ENCODE assay signal across 14 mouse cellular contexts in the genomic region with DNA sequence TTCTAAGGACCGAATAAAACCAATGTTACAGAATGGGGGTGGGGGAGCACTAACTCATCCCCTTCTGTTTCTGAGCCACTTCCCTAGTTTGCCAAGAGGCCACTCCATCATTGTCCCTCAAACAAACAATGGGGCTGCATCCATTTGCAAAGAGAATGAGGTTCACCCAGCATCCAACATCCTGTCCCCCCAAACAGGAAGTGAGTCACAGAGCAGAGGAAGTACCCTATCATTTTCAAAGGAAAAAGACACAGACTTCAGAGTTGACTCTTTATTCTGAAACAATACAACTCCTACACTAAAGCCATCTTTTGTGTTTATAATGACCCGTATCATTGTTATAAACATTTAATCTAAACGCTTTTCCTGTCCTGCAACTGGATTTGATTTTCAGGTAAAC.
DNase-seq lines count a peak whose midpoint lies in the region; ATAC-seq lines count a peak whose summit lies in the region.
"Had no signal": no experiment of that assay in that cellular context is flagged by ENCODE, and none has a peak within 500 bp of the region (broad histone marks: within the 10 kb centered on the region; RNA-seq: fewer than 3 reads in every experiment).

No protein-coding gene starts in this region.

- H3K9me3 ChIP-seq in heart, embryonic 11.5 days (replicated peaks; ENCODE audit: control insufficient read depth, low read length): no peaks in the 10 kb centered on the region
- no peaks in the 10 kb centered on the region for H3K9me3 ChIP-seq in lung, embryonic 16.5 days (ENCODE audit: control insufficient read depth, low read length)
- no peaks in the 10 kb centered on the region for H3K9me3 ChIP-seq in hindbrain, embryonic 14.5 days (ENCODE audit: control insufficient read depth, low read length)
- H3K9me3 ChIP-seq: embryonic facial prominence, embryonic 10.5 days; forebrain, embryonic 12.5 days; limb, embryonic 12.5 days; megakaryocyte, embryonic 14.5 days had no signal

- H3K4me1 ChIP-seq in heart, embryonic 11.5 days (ENCODE audit: control insufficient read depth, insufficient read depth, low read length): peaks cover 18% of the 10 kb centered on the region
- peaks cover 21% of the 10 kb centered on the region for H3K4me1 ChIP-seq in lung, embryonic 16.5 days (replicated peaks; ENCODE audit: control insufficient read depth, insufficient read depth, low read length)
- peaks cover 32% of the 10 kb centered on the region for H3K4me1 ChIP-seq in hindbrain, embryonic 14.5 days (replicated peaks; ENCODE audit: control insufficient read depth, insufficient read depth, low read length)

- H3K4me2 ChIP-seq in heart, embryonic 11.5 days: no peak overlapping the region
- H3K4me2 ChIP-seq in lung, embryonic 16.5 days (ENCODE audit: low read depth, low read length): no peak overlapping the region
- H3K4me2 ChIP-seq in hindbrain, embryonic 14.5 days (replicated peaks): no peak overlapping the region
- H3K4me2 ChIP-seq: forebrain, embryonic 12.5 days; limb, embryonic 12.5 days had no signal

- H3K4me3 ChIP-seq in heart, embryonic 11.5 days (ENCODE audit: low read depth, low read length): no peak overlapping the region
- no peak overlapping the region for H3K4me3 ChIP-seq in lung, embryonic 16.5 days (ENCODE audit: low read length)
- no peak overlapping the region for H3K4me3 ChIP-seq in hindbrain, embryonic 14.5 days (replicated peaks; ENCODE audit: low read length)
- H3K4me3 ChIP-seq: embryonic facial prominence, embryonic 10.5 days; forebrain, embryonic 12.5 days; limb, embryonic 12.5 days; megakaryocyte, embryonic 14.5 days had no signal

- 55% methylated on average over 3 of the region's 3 CpGs for WGBS in heart, embryonic 11.5 days (ENCODE audit: insufficient replicate concordance)
- 59% methylated on average over 3 of the region's 3 CpGs for WGBS in lung, embryonic 16.5 days
- WGBS in hindbrain, embryonic 14.5 days: 72% methylated on average over 3 of the region's 3 CpGs

- peak; percentile 21 to 46 for DNase-seq in heart, adult 9 months (ENCODE audit: low spot score in 2 of 2)
- peak; percentile 47 for DNase-seq in CD4-positive, CD25-positive, alpha-beta regulatory T cell, adult 2 months (ENCODE audit: low read depth, low spot score)
- peak; percentile 38 to 39 for DNase-seq in heart, postnatal 10 days
- no peak for DNase-seq in testis, postnatal 14 days (ENCODE audit: low spot score)
- no peak for DNase-seq in hindbrain, embryonic 14.5 days (ENCODE audit: low spot score)
- DNase-seq: layer of hippocampus, adult 9-11 months had no signal

- no peak overlapping the region for H3K9ac ChIP-seq in heart, embryonic 11.5 days (ENCODE audit: low read depth, low read length)
- no peak overlapping the region for H3K9ac ChIP-seq in lung, embryonic 16.5 days (ENCODE audit: low read length)
- H3K9ac ChIP-seq in hindbrain, embryonic 14.5 days: no peak overlapping the region
- H3K9ac ChIP-seq: forebrain, embryonic 12.5 days; limb, embryonic 12.5 days had no signal

- no peaks in the 10 kb centered on the region for H3K36me3 ChIP-seq in heart, embryonic 11.5 days (ENCODE audit: control insufficient read depth, insufficient read depth, low read length)
- H3K36me3 ChIP-seq in lung, embryonic 16.5 days (ENCODE audit: control insufficient read depth, insufficient read depth, low read length): no peaks in the 10 kb centered on the region
- no peaks in the 10 kb centered on the region for H3K36me3 ChIP-seq in hindbrain, embryonic 14.5 days (replicated peaks; ENCODE audit: control insufficient read depth, insufficient read depth)
- H3K36me3 ChIP-seq: embryonic facial prominence, embryonic 10.5 days; forebrain, embryonic 12.5 days; limb, embryonic 12.5 days had no signal

- no peak for ATAC-seq in heart, embryonic 11.5 days (replicated peaks; ENCODE audit: insufficient number of reproducible peaks, low FRiP score, low TSS enrichment)
- ATAC-seq in lung, embryonic 16.5 days (ENCODE audit: low read depth): peak; percentile 73
- ATAC-seq in cerebellum, adult (ENCODE audit: insufficient number of reproducible peaks, low FRiP score, low TSS enrichment): no peak
- ATAC-seq in hindbrain, embryonic 14.5 days (ENCODE audit: low FRiP score): no peak

- no peak overlapping the region for H3K27ac ChIP-seq in heart, embryonic 11.5 days (ENCODE audit: low read depth, low read length)
- no peak overlapping the region for H3K27ac ChIP-seq in lung, embryonic 16.5 days (ENCODE audit: low read length)
- H3K27ac ChIP-seq in hindbrain, embryonic 14.5 days: no peak overlapping the region
- H3K27ac ChIP-seq: embryonic facial prominence, embryonic 10.5 days; forebrain, embryonic 12.5 days; limb, embryonic 12.5 days had no signal

- no peaks in the 10 kb centered on the region for H3K27me3 ChIP-seq in heart, embryonic 11.5 days (ENCODE audit: control insufficient read depth, insufficient read depth, low read length)
- no peaks in the 10 kb centered on the region for H3K27me3 ChIP-seq in lung, embryonic 16.5 days (ENCODE audit: control insufficient read depth, insufficient read depth, low read depth, low read length)
- H3K27me3 ChIP-seq in hindbrain, embryonic 14.5 days (ENCODE audit: control insufficient read depth, insufficient read depth, low read length): no peaks in the 10 kb centered on the region
- H3K27me3 ChIP-seq: CH12.LX; forebrain, embryonic 12.5 days; limb, embryonic 12.5 days; megakaryocyte, embryonic 14.5 days had no signal

- intact Hi-C loops in heart, postnatal 10 days (cut with DNase I): loop anchor here (2.0 to 5.0 kb wide), 2 partner anchors 35 to 163 kb away; no protein-coding TSS in a partner anchor

Comparison
In these comparisons a context has a peak if more than half of its experiments do, and no peak if none do; other contexts are left out.
1. DNase-seq: peak in heart, adult 9 months (2 of 2), CD4-positive, CD25-positive, alpha-beta regulatory T cell, adult 2 months (single experiment) and heart, postnatal 10 days (2 of 2); none in testis, postnatal 14 days (single experiment) and hindbrain, embryonic 14.5 days (single experiment).